Mouse (Mus musculus): ENCODE results near the gene Ikzf2.

GRCm38 (mm10) chr1:69688118-69688517 lies 1.1 kb upstream of the Ikzf2 start:
- TF ChIP-seq CTCF (IDR thresholded peaks at IDR 0.05; ENCODE audit: borderline replicate concordance, insufficient read depth, low read length) (no peak), POLR2A (IDR thresholded peaks at IDR 0.05; ENCODE audit: low read depth, low read length) (peak; percentile 14; the same call in 1 of the 2 replicates)

All from embryonic fibroblast, embryonic 13.5 days (primary cell).